In genomic region chr5:137305822-137306221, GRCm38 (mm10) we compare ENCODE assay signal across 8 mouse cellular contexts. TPM values are rescaled to one million over a fixed set of nuclear protein-coding genes. Genes with fewer than 3 reads are reported as not detected.
DNase-seq lines count a peak whose midpoint lies in the region; ATAC-seq and TF ChIP-seq lines count a peak whose summit lies in the region.

No protein-coding gene starts in this region.

- no peak for ATAC-seq in lung, embryonic 16.5 days (ENCODE audit: low read depth)
- ATAC-seq in embryonic facial prominence, embryonic 11.5 days (replicated peaks; ENCODE audit: insufficient number of reproducible peaks, low FRiP score, low TSS enrichment, low read depth): no peak

- no peak for TF ChIP-seq POLR2A in lung, adult 2 months (IDR thresholded peaks at IDR 0.05; ENCODE audit: borderline replicate concordance, extremely low read depth, low read depth, low read length)

- peaks cover 29% of the 10 kb centered on the region for H3K4me1 ChIP-seq in lung, embryonic 16.5 days (replicated peaks; ENCODE audit: control insufficient read depth, insufficient read depth, low read length)
- peaks cover 4% of the 10 kb centered on the region; the same call in 1 of the 2 replicates for H3K4me1 ChIP-seq in embryonic facial prominence, embryonic 11.5 days (ENCODE audit: control insufficient read depth, insufficient read depth, low read length)
- peaks cover 31% of the 10 kb centered on the region for H3K4me1 ChIP-seq in limb, embryonic 10.5 days
- peaks cover 9% of the 10 kb centered on the region for H3K4me1 ChIP-seq in lung, adult 2 months (ENCODE audit: control insufficient read depth, insufficient read depth, low read length)

- peak overlapping the region; percentile 83 for H3K4me3 ChIP-seq in lung, embryonic 16.5 days (ENCODE audit: low read length)
- H3K4me3 ChIP-seq in embryonic facial prominence, embryonic 11.5 days (ENCODE audit: low read depth, low read length): peak overlapping the region; percentile 92
- H3K4me3 ChIP-seq in limb, embryonic 10.5 days: peak overlapping the region; percentile 97
- no peak overlapping the region for H3K4me3 ChIP-seq in lung, adult 2 months (replicated peaks; ENCODE audit: extremely low read depth, low read depth, low read length)

- H3K9me3 ChIP-seq in lung, embryonic 16.5 days (ENCODE audit: control insufficient read depth, low read length): no peaks in the 10 kb centered on the region
- no peaks in the 10 kb centered on the region for H3K9me3 ChIP-seq in embryonic facial prominence, embryonic 11.5 days (replicated peaks; ENCODE audit: control insufficient read depth, low read length)
- H3K9me3 ChIP-seq in limb, embryonic 10.5 days (replicated peaks): no peaks in the 10 kb centered on the region

- H3K27me3 ChIP-seq in lung, embryonic 16.5 days (ENCODE audit: control insufficient read depth, insufficient read depth, low read depth, low read length): no peaks in the 10 kb centered on the region
- H3K27me3 ChIP-seq in embryonic facial prominence, embryonic 11.5 days (ENCODE audit: control insufficient read depth, insufficient read depth, low read length): no peaks in the 10 kb centered on the region
- no peaks in the 10 kb centered on the region for H3K27me3 ChIP-seq in limb, embryonic 10.5 days (ENCODE audit: low read depth, poor library complexity, severe bottlenecking)
- no peaks in the 10 kb centered on the region for H3K27me3 ChIP-seq in splenic B cell, adult 2 months (ENCODE audit: control insufficient read depth, insufficient read depth, low read length, poor library complexity, severe bottlenecking)

- DNase-seq in lung, adult 18-20 months: no peak
- no peak for DNase-seq in embryonic facial prominence, embryonic 11.5 days (ENCODE audit: low spot score)
- DNase-seq in limb, embryonic 10.5 days (ENCODE audit: low spot score): no peak
- DNase-seq in splenic B cell, adult 2 months (ENCODE audit: low read depth, low spot score): peak; percentile 43
- no peak for DNase-seq in cerebellum, postnatal 14 days
- no peak for DNase-seq in kidney, adult 8-10 months
- no peak for DNase-seq in lung, adult 2 months

- H3K4me2 ChIP-seq in lung, embryonic 16.5 days (ENCODE audit: low read depth, low read length): peak overlapping the region; percentile 65
- peak overlapping the region; percentile 48 for H3K4me2 ChIP-seq in embryonic facial prominence, embryonic 11.5 days (ENCODE audit: low read depth, low read length)

- peaks cover 43% of the 10 kb centered on the region for H3K36me3 ChIP-seq in lung, embryonic 16.5 days (ENCODE audit: control insufficient read depth, insufficient read depth, low read length)
- H3K36me3 ChIP-seq in embryonic facial prominence, embryonic 11.5 days (replicated peaks; ENCODE audit: control insufficient read depth, insufficient read depth, low read depth, low read length): peaks cover 25% of the 10 kb centered on the region
- peaks cover 77% of the 10 kb centered on the region for H3K36me3 ChIP-seq in limb, embryonic 10.5 days
- peaks cover 13% of the 10 kb centered on the region for H3K36me3 ChIP-seq in splenic B cell, adult 2 months (ENCODE audit: control insufficient read depth, insufficient read depth, low read length, poor library complexity, severe bottlenecking)

- WGBS in lung, embryonic 16.5 days: 50% methylated on average over 3 of the region's 3 CpGs
- 83% methylated on average over 3 of the region's 3 CpGs for WGBS in embryonic facial prominence, embryonic 11.5 days
- WGBS in limb, embryonic 10.5 days: 49% methylated on average over 3 of the region's 3 CpGs
- WGBS in lung, adult 2 months: 48% methylated on average over 3 of the region's 3 CpGs

- peak overlapping the region; percentile 99 for H3K9ac ChIP-seq in lung, embryonic 16.5 days (ENCODE audit: low read length)
- no peak overlapping the region for H3K9ac ChIP-seq in embryonic facial prominence, embryonic 11.5 days (replicated peaks; ENCODE audit: low read length)

- TF ChIP-seq CTCF in lung, adult 2 months (IDR thresholded peaks at IDR 0.05; ENCODE audit: insufficient read depth, low read length): no peak

- H3K27ac ChIP-seq in lung, embryonic 16.5 days (ENCODE audit: low read length): no peak overlapping the region
- no peak overlapping the region for H3K27ac ChIP-seq in embryonic facial prominence, embryonic 11.5 days (replicated peaks; ENCODE audit: low read depth, low read length)
- no peak overlapping the region for H3K27ac ChIP-seq in limb, embryonic 10.5 days

RNA-seq across cellular contexts. Expression of gene Srrt, which starts 1.7 kb away (rescaled TPM):
- polyA plus RNA-seq in lung, embryonic 16.5 days (2015; fragmentation: Nextera tagmentation; extraction: Ambion mirVana): 141 and 144 TPM in 2 replicates
- 136 and 148 TPM in 2 replicates for polyA plus RNA-seq in embryonic facial prominence, embryonic 11.5 days (2014; fragmentation: Nextera tagmentation; extraction: Ambion mirVana)
- 200 and 201 TPM in 2 replicates for polyA plus RNA-seq in limb, embryonic 10.5 days (2016; fragmentation: Nextera tagmentation; extraction: Ambion mirVana)
- polyA plus RNA-seq in lung, adult 2 months (2012; rRNA removed): 107 and 136 TPM in 2 replicates

RNA-seq across cellular contexts. Expression of gene Trip6, which starts 8.4 kb away (rescaled TPM):
- 90.5 and 94.0 TPM in 2 replicates for polyA plus RNA-seq in lung, embryonic 16.5 days (2015; fragmentation: Nextera tagmentation; extraction: Ambion mirVana)
- 40.3 and 51.8 TPM in 2 replicates for polyA plus RNA-seq in embryonic facial prominence, embryonic 11.5 days (2014; fragmentation: Nextera tagmentation; extraction: Ambion mirVana)
- polyA plus RNA-seq in limb, embryonic 10.5 days (2016; fragmentation: Nextera tagmentation; extraction: Ambion mirVana): 73.4 and 75.9 TPM in 2 replicates
- polyA plus RNA-seq in lung, adult 2 months (2012; rRNA removed): 52.6 and 55.2 TPM in 2 replicates

RNA-seq across cellular contexts. Expression of gene Ufsp1, which starts 11.4 kb away (rescaled TPM):
- polyA plus RNA-seq in lung, embryonic 16.5 days (2015; fragmentation: Nextera tagmentation; extraction: Ambion mirVana): 5.1 and 5.6 TPM in 2 replicates
- polyA plus RNA-seq in embryonic facial prominence, embryonic 11.5 days (2014; fragmentation: Nextera tagmentation; extraction: Ambion mirVana): 6.6 and 7.8 TPM in 2 replicates
- 8.1 and 8.5 TPM in 2 replicates for polyA plus RNA-seq in limb, embryonic 10.5 days (2016; fragmentation: Nextera tagmentation; extraction: Ambion mirVana)
- 7.0 and 7.1 TPM in 2 replicates for polyA plus RNA-seq in lung, adult 2 months (2012; rRNA removed)

RNA-seq across cellular contexts. Expression of gene Ache, which starts 18.5 kb away (rescaled TPM):
- 1.9 and 2.6 TPM in 2 replicates for polyA plus RNA-seq in lung, embryonic 16.5 days (2015; fragmentation: Nextera tagmentation; extraction: Ambion mirVana)
- 3.5 and 6.3 TPM in 2 replicates for polyA plus RNA-seq in embryonic facial prominence, embryonic 11.5 days (2014; fragmentation: Nextera tagmentation; extraction: Ambion mirVana)
- 1.7 and 1.8 TPM in 2 replicates for polyA plus RNA-seq in limb, embryonic 10.5 days (2016; fragmentation: Nextera tagmentation; extraction: Ambion mirVana)
- polyA plus RNA-seq in lung, adult 2 months (2012; rRNA removed): 2.0 and 3.3 TPM in 2 replicates

RNA-seq across cellular contexts. Expression of gene Slc12a9, which starts 27.6 kb away (rescaled TPM):
- 11.6 and 12.5 TPM in 2 replicates for polyA plus RNA-seq in lung, embryonic 16.5 days (2015; fragmentation: Nextera tagmentation; extraction: Ambion mirVana)
- 3.0 and 4.2 TPM in 2 replicates for polyA plus RNA-seq in embryonic facial prominence, embryonic 11.5 days (2014; fragmentation: Nextera tagmentation; extraction: Ambion mirVana)
- 10.4 and 10.6 TPM in 2 replicates for polyA plus RNA-seq in limb, embryonic 10.5 days (2016; fragmentation: Nextera tagmentation; extraction: Ambion mirVana)
- 22.5 and 24.1 TPM in 2 replicates for polyA plus RNA-seq in lung, adult 2 months (2012; rRNA removed)
